Mouse (Mus musculus) cortical plate, adult 2 months (tissue): ENCODE measurements at regions not wholly inside any gene's neighbourhood (a gene's known extent, or its start where the extent isn't known, plus 50 kb on each side); places are given as distances from the start of the nearest gene placed in this dataset.

Experiments
- CTCF ChIP-seq: fragments of 200-500 bp; IDR thresholded peaks from 2 replicates; pipeline ENCODE4 v1.5.1; 2011; ENCODE audit warnings: mild to moderate bottlenecking, control low read depth, low read length; ENCODE audit not compliant: insufficient read depth; ENCODE audit errors: extremely low read depth
- POLR2A ChIP-seq: fragments of 200-500 bp; IDR thresholded peaks from 2 replicates; pipeline ENCODE4 v1.6.1; 2011; ENCODE audit warnings: mild to moderate bottlenecking, low read length, control low read depth; ENCODE audit not compliant: insufficient read depth; ENCODE audit errors: extremely low read depth

DNA sequence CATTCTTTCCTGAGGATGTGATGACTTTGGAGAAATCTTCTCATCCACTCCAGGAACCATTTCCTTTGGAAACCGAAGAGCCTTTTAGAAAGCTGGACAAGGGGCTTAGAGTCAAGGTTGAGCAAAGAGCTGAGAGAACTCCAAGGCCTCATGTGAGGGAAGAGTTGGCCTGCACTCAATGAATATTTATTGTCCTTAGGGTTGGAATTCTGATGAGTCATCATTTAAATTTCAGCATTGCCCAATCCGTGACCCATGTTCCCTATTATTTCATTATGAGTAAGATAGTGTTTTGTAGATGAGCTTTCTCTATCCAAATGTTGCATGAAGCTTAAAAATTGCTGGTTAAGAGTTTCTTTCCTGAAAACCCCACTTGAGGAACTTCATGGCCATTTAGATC is 232.3 kb upstream of the Gm12728 start:
- TF ChIP-seq CTCF (no peak), POLR2A (no peak)
